Mouse (Mus musculus) small intestine, adult 2 months (tissue): ENCODE data around the gene Ipo11. TPM values are rescaled to one million over a fixed set of nuclear protein-coding genes. Genes with fewer than 3 reads are reported as not detected.

Experiments
- H3K27ac ChIP-seq: fragments of 200-500 bp; 2 replicates; pipeline ENCODE4 v1.5.1; 2012; ENCODE audit warnings: low read depth, low read length, control low read depth, inconsistent platforms; ENCODE audit not compliant: insufficient read depth
- H3K27me3 ChIP-seq: fragments of 200-500 bp; 2 replicates; pipeline ENCODE4 v1.6.1; 2012; ENCODE audit warnings: mild to moderate bottlenecking, moderate library complexity, low read length, inconsistent platforms; ENCODE audit not compliant: control insufficient read depth, insufficient read depth
- H3K36me3 ChIP-seq: fragments of 200-500 bp; 2 replicates; pipeline ENCODE4 v1.6.1; 2012; ENCODE audit warnings: mild to moderate bottlenecking, low read length, control low read depth, inconsistent platforms; ENCODE audit not compliant: control insufficient read depth, insufficient read depth
- H3K4me1 ChIP-seq: fragments of 200-500 bp; 2 replicates; pipeline ENCODE4 v1.6.1; 2012; ENCODE audit warnings: low read length, inconsistent platforms, mixed read lengths; ENCODE audit not compliant: control insufficient read depth, insufficient read depth, insufficient read length
- H3K4me3 ChIP-seq: fragments of 200-500 bp; 2 replicates; pipeline ENCODE4 v1.5.1; 2012; ENCODE audit warnings: low read depth, mild to moderate bottlenecking, control low read depth, inconsistent platforms, low read length, moderate library complexity
- CTCF ChIP-seq: fragments of 200-500 bp; IDR thresholded peaks from 2 replicates; pipeline ENCODE4 v1.5.1; 2012; ENCODE audit warnings: low read depth, mild to moderate bottlenecking, control low read depth, inconsistent platforms, low read length, moderate library complexity, mixed read lengths; ENCODE audit not compliant: insufficient replicate concordance, insufficient read length; ENCODE audit errors: extremely low read depth
- POLR2A ChIP-seq: fragments of 200-500 bp; IDR thresholded peaks from 2 replicates; pipeline ENCODE4 v1.6.1; 2012; ENCODE audit warnings: low read depth, mild to moderate bottlenecking, control low read depth, inconsistent platforms, low read length, moderate library complexity
- WGBS: fragments of 180-500 bp; shearing (Covaris S2); methylation state at CpG from one replicate; pipeline ENCODE4 v1.1.7; 2018; 5-methylcytosine and 5-hydroxymethylcytosine counted together
- polyA plus RNA-seq: library from polyadenylated mRNA; depleted of rRNA; stranded (reverse); fragments of >200 nt; gene quantifications from 2 replicates; pipeline ENCODE4 v1.2.3, GENCODE M21; 2012

The Ipo11 gene
- polyA plus RNA-seq, 1 experiment = 5.6 TPM

GRCm38 (mm10) chr13:106946594-106947540 lies 10.1 kb upstream of the Ipo11 start, which contains the start of gene Dimt1:
TSS of gene Dimt1 (plus strand) at chr13:106947127.
- TF ChIP-seq POLR2A (no peak), CTCF (no peak; the same call in 1 of the 2 replicates)
- peak within 1 kb of the TSS; percentile 74 for H3K27ac ChIP-seq
- H3K36me3 ChIP-seq = peaks cover 5% of the 10 kb centered on the region; the same call in 1 of the 2 replicates
- no peaks in the 10 kb centered on the region for H3K27me3 ChIP-seq
- WGBS = under 1% methylated on average over 68 of the region's 68 CpGs
- peaks cover 5% of the 10 kb centered on the region; the same call in 1 of the 2 replicates for H3K4me1 ChIP-seq
- H3K4me3 ChIP-seq = peak within 1 kb of the TSS; percentile 71

GRCm38 (mm10) chr13:106945518-106945917 lies 8.8 kb upstream of the Ipo11 start:
- 77% methylated on average over 9 of the region's 9 CpGs for WGBS
- Histone ChIP-seq H3K27ac (no peak overlapping the region), H3K4me3 (no peak overlapping the region), H3K36me3 (no peaks in the 10 kb centered on the region; the same call in 1 of the 2 replicates), H3K27me3 (no peaks in the 10 kb centered on the region), H3K4me1 (peaks cover 5% of the 10 kb centered on the region; the same call in 1 of the 2 replicates)
- TF ChIP-seq POLR2A (no peak), CTCF (no peak)

- H3K27me3 ChIP-seq = no peaks in the 10 kb centered on the region
- WGBS = 86% methylated on average over 1 of the region's 1 CpGs
- no peak overlapping the region for H3K4me3 ChIP-seq
- no peak overlapping the region for H3K27ac ChIP-seq
- H3K36me3 ChIP-seq = no peaks in the 10 kb centered on the region
- TF ChIP-seq POLR2A (no peak), CTCF (no peak)
- H3K4me1 ChIP-seq = peaks cover 2% of the 10 kb centered on the region; the same call in 1 of the 2 replicates
Observed at GRCm38 (mm10) chr13:106942721-106943120, 6.0 kb upstream of the Ipo11 start.

- 38% methylated on average over 7 of the region's 7 CpGs for WGBS
- TF ChIP-seq POLR2A = no peak
- TF ChIP-seq CTCF = no peak
- no peaks in the 10 kb centered on the region for H3K4me1 ChIP-seq
- no peak overlapping the region for H3K4me3 ChIP-seq
- H3K27ac ChIP-seq = no peak overlapping the region
- no peaks in the 10 kb centered on the region for H3K36me3 ChIP-seq
- no peaks in the 10 kb centered on the region for H3K27me3 ChIP-seq
Observed at GRCm38 (mm10) chr13:106941211-106941976, 4.6 kb upstream of the Ipo11 start.

- 22% methylated on average over 7 of the region's 7 CpGs for WGBS
- Histone ChIP-seq H3K27me3 (no peaks in the 10 kb centered on the region), H3K36me3 (no peaks in the 10 kb centered on the region), H3K27ac (no peak overlapping the region), H3K4me1 (peaks cover 3% of the 10 kb centered on the region; the same call in 1 of the 2 replicates), H3K4me3 (peak overlapping the region; percentile 87)
- no peak for TF ChIP-seq POLR2A
- no peak for TF ChIP-seq CTCF
Observed at GRCm38 (mm10) chr13:106937138-106937472, 347 bp upstream of the Ipo11 start.

GRCm38 (mm10) chr13:106935871-106936255 lies 895 bp downstream of the Ipo11 start:
- WGBS = under 1% methylated on average over 9 of the region's 9 CpGs
- TF ChIP-seq POLR2A (no peak), CTCF (no peak)

More at GRCm38 (mm10) chr13:106935871-106936255, 895 bp downstream of the Ipo11 start:
- Histone ChIP-seq H3K27ac (no peak overlapping the region), H3K4me1 (peaks cover 3% of the 10 kb centered on the region; the same call in 1 of the 2 replicates), H3K4me3 (peak overlapping the region; percentile 87), H3K36me3 (no peaks in the 10 kb centered on the region), H3K27me3 (no peaks in the 10 kb centered on the region)
